ENCODE assay signal across 20 mouse cellular contexts in the genomic region with DNA sequence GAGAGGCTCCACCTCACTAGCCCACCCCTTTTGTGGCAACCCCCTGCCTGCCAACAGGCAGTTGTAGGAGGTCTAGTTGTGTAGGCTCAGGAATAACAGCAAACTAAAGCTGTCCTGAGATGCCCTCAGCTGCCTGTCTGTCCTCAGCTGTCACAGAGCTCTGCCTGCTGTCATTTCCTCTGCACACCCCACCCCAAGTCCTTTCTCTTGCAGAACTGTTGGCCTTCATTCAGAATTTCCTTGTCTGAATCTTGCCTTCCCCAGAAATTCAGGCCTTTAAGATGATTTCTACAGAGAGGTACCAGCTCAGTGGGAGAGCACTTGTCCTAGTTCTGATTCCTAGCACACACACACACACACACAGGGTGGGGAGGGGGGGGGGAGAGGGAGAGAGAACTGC. TPM values are rescaled to one million over a fixed set of nuclear protein-coding genes. Genes with fewer than 3 reads are reported as not detected.
DNase-seq lines count a peak whose midpoint lies in the region.
"Had no signal": no experiment of that assay in that cellular context is flagged by ENCODE, and none has a peak within 500 bp of the region (broad histone marks: within the 10 kb centered on the region; RNA-seq: fewer than 3 reads in every experiment).

No protein-coding gene starts in this region.

- no peaks in the 10 kb centered on the region for H3K36me3 ChIP-seq in limb, embryonic 10.5 days
- H3K36me3 ChIP-seq: forebrain, embryonic 10.5 days; heart, embryonic 15.5 days; hindbrain, embryonic 12.5 days had no signal

- no peaks in the 10 kb centered on the region for H3K4me1 ChIP-seq in limb, embryonic 10.5 days
- H3K4me1 ChIP-seq: heart, embryonic 15.5 days had no signal

- DNase-seq in heart, adult 9 months (ENCODE audit: low spot score in 2 of 2) = peak; percentile 25 to 28
- DNase-seq in heart, postnatal 4 days = no peak
- peak; percentile 32 for DNase-seq in thymus, postnatal 4 days
- no peak for DNase-seq in thymus, postnatal 10 days (ENCODE audit: low spot score in 2 of 2)
- peak; percentile 73 for DNase-seq in lung, postnatal 10 days
- no peak for DNase-seq in right cerebral cortex, adult 2 months (ENCODE audit: low spot score in 2 of 2)
- DNase-seq in limb, embryonic 10.5 days (ENCODE audit: low spot score) = no peak
- DNase-seq: cerebellum, adult 8-10 months; gastrocnemius, postnatal 14 days; kidney, adult 18-20 months; kidney, postnatal 14 days; liver; retina, postnatal 1 day; right cerebral cortex, postnatal 4 days had no signal

- H3K27ac ChIP-seq in limb, embryonic 10.5 days = no peak overlapping the region
- H3K27ac ChIP-seq: forebrain, embryonic 10.5 days; heart, embryonic 15.5 days; hindbrain, embryonic 12.5 days; layer of hippocampus, adult 2 months had no signal

- no peaks in the 10 kb centered on the region for H3K9me3 ChIP-seq in limb, embryonic 10.5 days (replicated peaks)
- H3K9me3 ChIP-seq: forebrain, embryonic 10.5 days; heart, embryonic 15.5 days; hindbrain, embryonic 12.5 days had no signal

- H3K4me3 ChIP-seq in limb, embryonic 10.5 days = no peak overlapping the region
- H3K4me3 ChIP-seq: forebrain, embryonic 10.5 days; heart, embryonic 15.5 days; hindbrain, embryonic 12.5 days; layer of hippocampus, adult 2 months had no signal

- no peaks in the 10 kb centered on the region for H3K27me3 ChIP-seq in limb, embryonic 10.5 days (ENCODE audit: low read depth, poor library complexity, severe bottlenecking)
- H3K27me3 ChIP-seq: heart, embryonic 15.5 days; hindbrain, embryonic 12.5 days had no signal

RNA-seq across cellular contexts. Expression of a gene that starts 13.1 kb away (rescaled TPM):
- total RNA-seq in heart, postnatal 4 days (2021) = not detected
- polyA plus RNA-seq in limb, embryonic 10.5 days (2016; fragmentation: Nextera tagmentation; extraction: Ambion mirVana) = 3.6 TPM in 2 replicates
- total RNA-seq: adrenal gland, postnatal 4 days; layer of hippocampus, adult 2 months had no signal
- polyA plus RNA-seq: liver, embryonic 16.5 days had no signal

Comparison
In these comparisons a context has a peak if more than half of its experiments do, and no peak if none do; other contexts are left out.
1. DNase-seq: peak in heart, adult 9 months (2 of 2), thymus, postnatal 4 days (single experiment) and lung, postnatal 10 days (single experiment); none in heart, postnatal 4 days (single experiment), thymus, postnatal 10 days (0 of 2), right cerebral cortex, adult 2 months (0 of 2) and limb, embryonic 10.5 days (single experiment).